11 mouse cellular contexts compared by ENCODE assay signal in genomic region chr10:92163071-92163504, GRCm38 (mm10).
DNase-seq lines count a peak whose midpoint lies in the region; ATAC-seq and TF ChIP-seq lines count a peak whose summit lies in the region.
"Had no signal": no experiment of that assay in that cellular context is flagged by ENCODE, and none has a peak within 500 bp of the region (broad histone marks: within the 10 kb centered on the region; RNA-seq: fewer than 3 reads in every experiment).

No protein-coding gene starts in this region.

- H3K27ac ChIP-seq in heart, embryonic 13.5 days (replicated peaks) = no peak overlapping the region
- H3K27ac ChIP-seq in cortical plate, adult 2 months (ENCODE audit: insufficient read depth, low read length) = no peak overlapping the region
- peak overlapping the region; percentile 96 for H3K27ac ChIP-seq in hindbrain, embryonic 12.5 days
- peak overlapping the region; percentile 94 for H3K27ac ChIP-seq in midbrain, postnatal 0 days (ENCODE audit: low read depth, low read length)
- H3K27ac ChIP-seq: macrophage had no signal

- H3K4me2 ChIP-seq in heart, embryonic 13.5 days = peak overlapping the region; percentile 75
- H3K4me2 ChIP-seq in hindbrain, embryonic 12.5 days (replicated peaks) = peak overlapping the region; percentile 60
- H3K4me2 ChIP-seq in midbrain, postnatal 0 days (ENCODE audit: low read depth, low read length, poor library complexity, severe bottlenecking) = peak overlapping the region; percentile 47

- no peak for DNase-seq in heart, adult 11 months
- peak; percentile 53 for DNase-seq in midbrain, postnatal 0 days (ENCODE audit: low spot score)
- no peak for DNase-seq in ovary, postnatal 36 days (ENCODE audit: low spot score)
- no peak for DNase-seq in cerebellum, postnatal 36 days

- H3K36me3 ChIP-seq in heart, embryonic 13.5 days = no peaks in the 10 kb centered on the region
- H3K36me3 ChIP-seq in hindbrain, embryonic 12.5 days = no peaks in the 10 kb centered on the region
- H3K36me3 ChIP-seq in midbrain, postnatal 0 days (ENCODE audit: insufficient read depth, low read length) = no peaks in the 10 kb centered on the region

- H3K9ac ChIP-seq in heart, embryonic 13.5 days = 0 out of 2 replicates have a peak overlapping the region, but pooled peaks have one; percentile 67
- peak overlapping the region; percentile 82 for H3K9ac ChIP-seq in hindbrain, embryonic 12.5 days
- H3K9ac ChIP-seq in midbrain, postnatal 0 days (replicated peaks; ENCODE audit: low read length, poor library complexity, severe bottlenecking) = peak overlapping the region; percentile 78

- peak overlapping the region; percentile 49 for H3K4me3 ChIP-seq in heart, embryonic 13.5 days
- peak overlapping the region; percentile 42; the same call in 1 of the 2 replicates for H3K4me3 ChIP-seq in cortical plate, adult 2 months (ENCODE audit: insufficient read depth, low read length)
- peak overlapping the region; percentile 61 for H3K4me3 ChIP-seq in hindbrain, embryonic 12.5 days
- H3K4me3 ChIP-seq in midbrain, postnatal 0 days (ENCODE audit: low read depth, low read length) = peak overlapping the region; percentile 53

- ATAC-seq in heart, embryonic 13.5 days (ENCODE audit: extremely low read depth, insufficient number of reproducible peaks, low FRiP score, low TSS enrichment) = no peak
- peak; percentile 36 for ATAC-seq in hindbrain, embryonic 12.5 days (ENCODE audit: low FRiP score)
- no peak for ATAC-seq in midbrain, postnatal 0 days (ENCODE audit: low FRiP score)
- no peak for ATAC-seq in monocyte, adult 5-6 weeks (replicated peaks; ENCODE audit: insufficient number of reproducible peaks, low FRiP score, low TSS enrichment, poor library complexity, severe bottlenecking)
- ATAC-seq: inflammation-experienced regulatory T-cells, adult 6 months had no signal

- no peaks in the 10 kb centered on the region for H3K9me3 ChIP-seq in heart, embryonic 13.5 days
- H3K9me3 ChIP-seq in hindbrain, embryonic 12.5 days (replicated peaks) = no peaks in the 10 kb centered on the region
- H3K9me3 ChIP-seq in midbrain, postnatal 0 days (ENCODE audit: low read length) = no peaks in the 10 kb centered on the region

- TF ChIP-seq CTCF in cortical plate, adult 2 months (IDR thresholded peaks at IDR 0.05; ENCODE audit: extremely low read depth, insufficient read depth, low read length) = no peak
- TF ChIP-seq CTCF in midbrain, postnatal 0 days (IDR thresholded peaks at IDR 0.05) = no peak

- TF ChIP-seq POLR2A in cortical plate, adult 2 months (IDR thresholded peaks at IDR 0.05; ENCODE audit: extremely low read depth, insufficient read depth, low read length) = no peak

- peaks cover 40% of the 10 kb centered on the region for H3K27me3 ChIP-seq in heart, embryonic 13.5 days (replicated peaks)
- peaks cover 5% of the 10 kb centered on the region; the same call in 1 of the 2 replicates for H3K27me3 ChIP-seq in hindbrain, embryonic 12.5 days
- no peaks in the 10 kb centered on the region for H3K27me3 ChIP-seq in midbrain, postnatal 0 days (ENCODE audit: insufficient read depth, low read length)
- H3K27me3 ChIP-seq: CH12.LX had no signal

- peaks cover 10% of the 10 kb centered on the region for H3K4me1 ChIP-seq in heart, embryonic 13.5 days
- H3K4me1 ChIP-seq in cortical plate, adult 2 months (ENCODE audit: control insufficient read depth, insufficient read depth, low read length) = no peaks in the 10 kb centered on the region
- H3K4me1 ChIP-seq in hindbrain, embryonic 12.5 days = no peaks in the 10 kb centered on the region
- H3K4me1 ChIP-seq in midbrain, postnatal 0 days (ENCODE audit: insufficient read depth, low read length) = 0 out of 2 replicates have a peak, but pooled peaks cover 3% of the 10 kb centered on the region

- WGBS in heart, embryonic 13.5 days = 14% methylated on average over 7 of the region's 7 CpGs
- WGBS in hindbrain, embryonic 12.5 days = 4% methylated on average over 7 of the region's 7 CpGs
- WGBS in midbrain, postnatal 0 days = 3% methylated on average over 7 of the region's 7 CpGs

Comparison
In these comparisons a context has a peak if more than half of its experiments do, and no peak if none do; other contexts are left out.
1. H3K27ac ChIP-seq: peak in hindbrain, embryonic 12.5 days (single experiment) and midbrain, postnatal 0 days (single experiment); none in heart, embryonic 13.5 days (single experiment) and cortical plate, adult 2 months (single experiment).
2. Peak in every context shown above with its lines, with median percentiles within 50 percentile points of each other: H3K4me2 ChIP-seq, H3K4me3 ChIP-seq and H3K9ac ChIP-seq.